Mouse (Mus musculus) CD8-positive naive resting alpha-beta T cell, adult 2 months (primary cell): ENCODE data around the gene Gbe1.

Experiments used
- DNase-seq, 2 experiments: peaks; one replicate each; pipeline ENCODE4 v3.0.0; 2022; ENCODE audit warnings: low read depth in 2 of 2, low spot score in 2 of 2

Gene Gbe1

GRCm38 (mm10) chr16:70313886-70314577 is at the start of gene Gbe1:
Gbe1 (plus strand) TSS chr16:70313949.
- DNase-seq, result peak; percentile 85

- no peak for DNase-seq
These were observed 3.1 kb upstream of the Gbe1 start for GRCm38 (mm10) chr16:70310691-70311090.

- DNase-seq, result no peak
These were observed 258 bp upstream of the Gbe1 start for GRCm38 (mm10) chr16:70313496-70313885.

GRCm38 (mm10) chr16:70314578-70314930 is 805 bp downstream of the Gbe1 start:
- no peak for DNase-seq

- DNase-seq, result no peak
These were observed 1.5 kb downstream of the Gbe1 start for GRCm38 (mm10) chr16:70315261-70315660.

- no peak for DNase-seq
These were observed 2.2 kb downstream of the Gbe1 start for GRCm38 (mm10) chr16:70315862-70316390.

GRCm38 (mm10) chr16:70319388-70319787 is 5.6 kb downstream of the Gbe1 start:
- no peak for DNase-seq

GRCm38 (mm10) chr16:70320612-70321280 is 7.0 kb downstream of the Gbe1 start:
- DNase-seq, result no peak

GRCm38 (mm10) chr16:70326339-70326948 is 12.7 kb downstream of the Gbe1 start:
- peak; percentile 27 to 42 for DNase-seq

GRCm38 (mm10) chr16:70328566-70328965 is 14.8 kb downstream of the Gbe1 start:
- no peak for DNase-seq

- DNase-seq, result no peak
These were observed 15.3 kb downstream of the Gbe1 start for GRCm38 (mm10) chr16:70329036-70329435.

- DNase-seq, result no peak
These were observed 15.7 kb downstream of the Gbe1 start for GRCm38 (mm10) chr16:70329471-70329870.

GRCm38 (mm10) chr16:70330007-70330406 is 16.3 kb downstream of the Gbe1 start:
- no peak for DNase-seq

- DNase-seq, result no peak
These were observed 17.0 kb downstream of the Gbe1 start for GRCm38 (mm10) chr16:70330626-70331275.

- no peak for DNase-seq
These were observed 21.1 kb downstream of the Gbe1 start for GRCm38 (mm10) chr16:70334812-70335211.

GRCm38 (mm10) chr16:70335472-70335871 is 21.7 kb downstream of the Gbe1 start:
- no peak for DNase-seq

- no peak for DNase-seq
These were observed 23.9 kb downstream of the Gbe1 start for GRCm38 (mm10) chr16:70337661-70338060.

- no peak for DNase-seq
These were observed 30.7 kb downstream of the Gbe1 start for GRCm38 (mm10) chr16:70344496-70344895.

- no peak for DNase-seq
These were observed 31.9 kb downstream of the Gbe1 start for GRCm38 (mm10) chr16:70345607-70346006.

- DNase-seq, result no peak
These were observed 36.3 kb downstream of the Gbe1 start for GRCm38 (mm10) chr16:70350011-70350410.

GRCm38 (mm10) chr16:70351641-70352280 is 38.0 kb downstream of the Gbe1 start:
- no peak for DNase-seq
